Mouse (Mus musculus) small intestine, adult 2 months (tissue): Measurements from ENCODE around the gene Rapgef1.

Experiments
- CTCF ChIP-seq: fragments of 200-500 bp; IDR thresholded peaks from 2 replicates; pipeline ENCODE4 v1.5.1; 2012; ENCODE audit warnings: low read depth, mild to moderate bottlenecking, control low read depth, inconsistent platforms, low read length, moderate library complexity, mixed read lengths; ENCODE audit not compliant: insufficient replicate concordance, insufficient read length; ENCODE audit errors: extremely low read depth
- POLR2A ChIP-seq: fragments of 200-500 bp; IDR thresholded peaks from 2 replicates; pipeline ENCODE4 v1.6.1; 2012; ENCODE audit warnings: low read depth, mild to moderate bottlenecking, control low read depth, inconsistent platforms, low read length, moderate library complexity

GRCm38 (mm10) chr2:29711038-29711437 is 91.5 kb downstream of the Rapgef1 start:
- TF ChIP-seq CTCF = no peak
- no peak for TF ChIP-seq POLR2A
